Mouse (Mus musculus) stomach, embryonic 16.5 days (tissue): ENCODE measurements around the gene Fez1. TPM values are rescaled to one million over a fixed set of nuclear protein-coding genes. Genes with fewer than 3 reads are reported as not detected.

Experiments used
- ATAC-seq: fragments of 200-750 bp; cut with Nextera tagmentation; 2 replicates; pipeline ENCODE4 v1.8.0; 2017; ENCODE audit warnings: moderate number of reproducible peaks, moderate TSS enrichment; ENCODE audit not compliant: insufficient read depth, low FRiP score
- H3K27ac ChIP-seq: fragments of 300-500 bp; sonication (generic); 2 replicates; pipeline ENCODE4 v1.5.1; 2014; ENCODE audit warnings: low read length
- H3K27me3 ChIP-seq: fragments of 300-500 bp; sonication (generic); 2 replicates; pipeline ENCODE4 v1.6.1; 2014; ENCODE audit warnings: low read length, control low read depth, mixed read lengths; ENCODE audit not compliant: control insufficient read depth, insufficient read depth
- H3K36me3 ChIP-seq: fragments of 300-500 bp; sonication (generic); 2 replicates; pipeline ENCODE4 v1.6.1; 2014; ENCODE audit warnings: low read length; ENCODE audit not compliant: control insufficient read depth, insufficient read depth
- H3K4me1 ChIP-seq: fragments of 300-500 bp; sonication (generic); 2 replicates; pipeline ENCODE4 v1.6.1; 2014; ENCODE audit warnings: low read length, control low read depth, mixed read lengths; ENCODE audit not compliant: control insufficient read depth, insufficient read depth
- H3K4me2 ChIP-seq: fragments of 300-500 bp; sonication (generic); 2 replicates; pipeline ENCODE4 v1.6.1; 2014; ENCODE audit warnings: low read depth, low read length, mixed read lengths
- H3K4me3 ChIP-seq: fragments of 300-500 bp; sonication (generic); replicated peaks from 2 replicates; pipeline ENCODE4 v1.5.1; 2014; ENCODE audit warnings: mild to moderate bottlenecking, low read length
- H3K9ac ChIP-seq: fragments of 300-500 bp; sonication (generic); 2 replicates; pipeline ENCODE4 v1.6.1; 2014; ENCODE audit warnings: low read length
- H3K9me3 ChIP-seq: fragments of 300-500 bp; sonication (generic); replicated peaks from 2 replicates; pipeline ENCODE4 v1.6.1; 2016; ENCODE audit warnings: low read length, control low read depth; ENCODE audit not compliant: control insufficient read depth
- whole genome bisulfite sequencing: fragments of 180-500 bp; shearing (Covaris S2); extraction: QIAGEN DNeasy Blood & Tissue Kit; methylation state at CpG from one replicate; pipeline ENCODE4 v1.1.7; 2014; 5-methylcytosine and 5-hydroxymethylcytosine counted together
- polyA plus RNA-seq: library from polyadenylated mRNA; unstranded; fragments of >200 nt; fragmentation: Nextera tagmentation; extraction: Ambion mirVana; gene quantifications from 2 replicates; pipeline ENCODE4 v1.2.1, GENCODE M21; 2015

The Fez1 gene
- polyA plus RNA-seq, 1 experiment from 2014 or later, result 14.4 TPM

GRCm38 (mm10) chr9:36876313-36876712, 54.6 kb downstream of the Fez1 start:
- 81% methylated on average over 5 of the region's 5 CpGs for WGBS
- Histone ChIP-seq H3K4me2 (no peak overlapping the region), H3K27ac (no peak overlapping the region), H3K36me3 (no peaks in the 10 kb centered on the region), H3K4me1 (no peaks in the 10 kb centered on the region), H3K9ac (no peak overlapping the region), H3K9me3 (no peaks in the 10 kb centered on the region), H3K27me3 (no peaks in the 10 kb centered on the region), H3K4me3 (no peak overlapping the region)
- ATAC-seq, result no peak

- Histone ChIP-seq H3K27me3 (no peaks in the 10 kb centered on the region), H3K4me3 (no peak overlapping the region), H3K4me1 (no peaks in the 10 kb centered on the region), H3K9ac (no peak overlapping the region), H3K27ac (no peak overlapping the region), H3K4me2 (no peak overlapping the region), H3K36me3 (no peaks in the 10 kb centered on the region), H3K9me3 (no peaks in the 10 kb centered on the region)
- ATAC-seq, result no peak
These were observed 55.1 kb downstream of the Fez1 start for GRCm38 (mm10) chr9:36876787-36877186.

- no peaks in the 10 kb centered on the region for H3K27me3 ChIP-seq
- H3K9me3 ChIP-seq, result no peaks in the 10 kb centered on the region
- no peak overlapping the region for H3K4me3 ChIP-seq
- H3K4me2 ChIP-seq, result no peak overlapping the region
- ATAC-seq, result no peak
- WGBS, result 81% methylated on average over 5 of the region's 5 CpGs
- H3K4me1 ChIP-seq, result no peaks in the 10 kb centered on the region
- H3K27ac ChIP-seq, result no peak overlapping the region
- no peaks in the 10 kb centered on the region for H3K36me3 ChIP-seq
- H3K9ac ChIP-seq, result no peak overlapping the region
These were observed 60.0 kb downstream of the Fez1 start for GRCm38 (mm10) chr9:36881615-36882014.

- Histone ChIP-seq H3K4me2 (no peak overlapping the region), H3K36me3 (no peaks in the 10 kb centered on the region), H3K9me3 (no peaks in the 10 kb centered on the region), H3K9ac (no peak overlapping the region), H3K4me1 (no peaks in the 10 kb centered on the region), H3K27me3 (no peaks in the 10 kb centered on the region), H3K4me3 (no peak overlapping the region), H3K27ac (no peak overlapping the region)
- ATAC-seq, result no peak
- 47% methylated on average over 8 of the region's 8 CpGs for WGBS
These were observed 60.5 kb downstream of the Fez1 start for GRCm38 (mm10) chr9:36882034-36882745.

- Histone ChIP-seq H3K9me3 (no peaks in the 10 kb centered on the region), H3K27me3 (no peaks in the 10 kb centered on the region), H3K9ac (no peak overlapping the region), H3K4me2 (no peak overlapping the region), H3K36me3 (no peaks in the 10 kb centered on the region), H3K4me3 (no peak overlapping the region), H3K4me1 (no peaks in the 10 kb centered on the region), H3K27ac (no peak overlapping the region)
- ATAC-seq, result no peak
- 58% methylated on average over 3 of the region's 3 CpGs for WGBS
These were observed 61.9 kb downstream of the Fez1 start for GRCm38 (mm10) chr9:36883569-36883968.

GRCm38 (mm10) chr9:36885237-36885636, 63.6 kb downstream of the Fez1 start:
- WGBS, result 66% methylated on average over 3 of the region's 3 CpGs
- H3K4me3 ChIP-seq, result no peak overlapping the region

GRCm38 (mm10) chr9:36890552-36890951, 68.9 kb downstream of the Fez1 start:
- no peaks in the 10 kb centered on the region for H3K4me1 ChIP-seq
- no peak overlapping the region for H3K4me3 ChIP-seq
- no peak overlapping the region for H3K9ac ChIP-seq
- no peaks in the 10 kb centered on the region for H3K36me3 ChIP-seq
- no peaks in the 10 kb centered on the region for H3K9me3 ChIP-seq
- no peak for ATAC-seq
- WGBS, result 30% methylated on average over 4 of the region's 4 CpGs
- no peak overlapping the region for H3K4me2 ChIP-seq
- H3K27me3 ChIP-seq, result no peaks in the 10 kb centered on the region
- no peak overlapping the region for H3K27ac ChIP-seq

More at GRCm38 (mm10) chr9:36885237-36885636, 63.6 kb downstream of the Fez1 start:
- Histone ChIP-seq H3K36me3 (no peaks in the 10 kb centered on the region), H3K4me2 (no peak overlapping the region), H3K9me3 (no peaks in the 10 kb centered on the region), H3K4me1 (no peaks in the 10 kb centered on the region), H3K9ac (no peak overlapping the region), H3K27me3 (no peaks in the 10 kb centered on the region), H3K27ac (no peak overlapping the region)
- ATAC-seq, result no peak

- H3K27ac ChIP-seq, result no peak overlapping the region
- no peaks in the 10 kb centered on the region for H3K27me3 ChIP-seq
- H3K4me3 ChIP-seq, result no peak overlapping the region
- 71% methylated on average over 6 of the region's 6 CpGs for WGBS
- no peaks in the 10 kb centered on the region for H3K4me1 ChIP-seq
- no peaks in the 10 kb centered on the region for H3K9me3 ChIP-seq
- no peak for ATAC-seq
- H3K9ac ChIP-seq, result no peak overlapping the region
- no peak overlapping the region for H3K4me2 ChIP-seq
- H3K36me3 ChIP-seq, result no peaks in the 10 kb centered on the region
These were observed 71.8 kb downstream of the Fez1 start for GRCm38 (mm10) chr9:36893413-36893990.

- no peak overlapping the region for H3K9ac ChIP-seq
- no peaks in the 10 kb centered on the region for H3K4me1 ChIP-seq
- H3K4me2 ChIP-seq, result no peak overlapping the region
- H3K4me3 ChIP-seq, result no peak overlapping the region
- WGBS, result 90% methylated on average over 7 of the region's 7 CpGs
- no peak for ATAC-seq
- no peaks in the 10 kb centered on the region for H3K27me3 ChIP-seq
- H3K9me3 ChIP-seq, result no peaks in the 10 kb centered on the region
- no peaks in the 10 kb centered on the region for H3K36me3 ChIP-seq
- H3K27ac ChIP-seq, result no peak overlapping the region
These were observed 72.6 kb downstream of the Fez1 start for GRCm38 (mm10) chr9:36894242-36894641.
